ENCODE assay signal across 23 mouse cellular contexts in the genomic region with DNA sequence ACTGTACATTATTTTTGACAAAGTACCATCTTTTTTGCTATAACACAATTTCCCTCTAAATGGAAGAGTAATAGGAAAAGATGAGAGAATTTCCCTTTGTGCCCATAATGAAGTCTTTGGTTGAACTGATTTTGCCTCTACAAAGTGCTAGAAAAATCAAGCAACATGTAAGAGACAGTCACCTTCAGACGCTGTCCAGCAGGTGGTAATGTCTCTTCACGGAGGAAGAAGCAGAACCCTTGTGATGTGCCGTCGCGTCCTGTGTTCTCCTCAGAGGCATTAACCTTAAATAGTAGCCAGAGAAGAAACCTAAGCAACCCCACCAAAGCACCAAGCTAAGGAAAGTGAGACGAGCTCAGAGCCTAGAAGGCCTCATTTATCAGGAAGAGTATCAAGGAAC.
A peak's percentile ranks its signal among the peaks of the same experiment; 100 is the strongest.
DNase-seq lines count a peak whose midpoint lies in the region; ATAC-seq and TF ChIP-seq lines count a peak whose summit lies in the region.
"Had no signal": no experiment of that assay in that cellular context is flagged by ENCODE, and none has a peak within 500 bp of the region (broad histone marks: within the 10 kb centered on the region; RNA-seq: fewer than 3 reads in every experiment).

No protein-coding gene starts in this region.

- no peak for ATAC-seq in heart, postnatal 0 days (ENCODE audit: insufficient read depth, low read depth)
- no peak for ATAC-seq in midbrain, embryonic 14.5 days (ENCODE audit: low FRiP score, low TSS enrichment)
- no peak for ATAC-seq in midbrain, embryonic 13.5 days
- ATAC-seq in megakaryocyte progenitor cell, adult 5-6 weeks (replicated peaks; ENCODE audit: poor library complexity), result no peak
- ATAC-seq: CD4-positive, CD25-positive, alpha-beta regulatory T cell, adult 4 months; forebrain, embryonic 16.5 days; hindbrain, embryonic 16.5 days had no signal

- no peaks in the 10 kb centered on the region for H3K36me3 ChIP-seq in heart, postnatal 0 days (replicated peaks; ENCODE audit: control insufficient read depth, insufficient read depth, low read length)
- H3K36me3 ChIP-seq in midbrain, embryonic 14.5 days (ENCODE audit: control insufficient read depth, insufficient read depth, low read length), result no peaks in the 10 kb centered on the region
- no peaks in the 10 kb centered on the region for H3K36me3 ChIP-seq in midbrain, embryonic 13.5 days
- H3K36me3 ChIP-seq: kidney, embryonic 15.5 days; liver, embryonic 15.5 days; midbrain, embryonic 10.5 days had no signal

- 67% methylated on average over 6 of the region's 6 CpGs for WGBS in cerebellum, adult 2 months
- WGBS in heart, postnatal 0 days, result 58% methylated on average over 6 of the region's 6 CpGs
- WGBS in midbrain, embryonic 14.5 days, result 79% methylated on average over 6 of the region's 6 CpGs
- 81% methylated on average over 6 of the region's 6 CpGs for WGBS in midbrain, embryonic 13.5 days

- peak; percentile 31; the same call in 1 of the 2 replicates for TF ChIP-seq CTCF in cerebellum, adult 2 months (IDR thresholded peaks at IDR 0.05; ENCODE audit: borderline replicate concordance, insufficient read depth, low read depth, low read length)
- peak; percentile 29 for TF ChIP-seq CTCF in heart, postnatal 0 days (IDR thresholded peaks at IDR 0.05; ENCODE audit: low read depth)

- DNase-seq in cerebellum, adult 2 months, result peak in 1 of 2 experiments; percentile 20
- no peak for DNase-seq in cerebellum, postnatal 10 days
- DNase-seq in heart, postnatal 0 days (ENCODE audit: low spot score), result no peak
- DNase-seq in heart, adult 9 months (ENCODE audit: low spot score in 2 of 2), result no peak
- DNase-seq in midbrain, embryonic 14.5 days, result peak; percentile 13
- DNase-seq: adrenal gland, adult 2 months; cerebellum, postnatal 36 days; gastrocnemius, postnatal 25 days; heart, adult 2 months; kidney, adult 11 months; left cerebral cortex, postnatal 4 days; liver; right cerebral cortex, postnatal 25 days; spleen, adult 18-20 months had no signal

- no peak for TF ChIP-seq EP300 in heart, postnatal 0 days (IDR thresholded peaks at IDR 0.05; ENCODE audit: low read depth)

- no peak overlapping the region for H3K9ac ChIP-seq in heart, postnatal 0 days (replicated peaks; ENCODE audit: low read depth, low read length)
- H3K9ac ChIP-seq in midbrain, embryonic 14.5 days (replicated peaks; ENCODE audit: low read length), result no peak overlapping the region
- H3K9ac ChIP-seq in midbrain, embryonic 13.5 days (replicated peaks), result no peak overlapping the region
- H3K9ac ChIP-seq: kidney, embryonic 15.5 days; liver, embryonic 15.5 days had no signal

- no peaks in the 10 kb centered on the region for H3K4me1 ChIP-seq in cerebellum, adult 2 months (ENCODE audit: control insufficient read depth, insufficient read depth, low read length)
- no peaks in the 10 kb centered on the region for H3K4me1 ChIP-seq in heart, postnatal 0 days (ENCODE audit: control insufficient read depth, insufficient read depth)
- H3K4me1 ChIP-seq in midbrain, embryonic 14.5 days (ENCODE audit: control insufficient read depth, insufficient read depth, low read length), result no peaks in the 10 kb centered on the region
- H3K4me1 ChIP-seq in midbrain, embryonic 13.5 days (replicated peaks), result no peaks in the 10 kb centered on the region
- H3K4me1 ChIP-seq: kidney, embryonic 15.5 days; liver, embryonic 15.5 days; midbrain, embryonic 10.5 days had no signal

- no peak overlapping the region for H3K27ac ChIP-seq in cerebellum, adult 2 months (ENCODE audit: insufficient read depth, low read length)
- no peak overlapping the region for H3K27ac ChIP-seq in heart, postnatal 0 days (ENCODE audit: low read depth)
- no peak overlapping the region for H3K27ac ChIP-seq in midbrain, embryonic 14.5 days (replicated peaks; ENCODE audit: low read depth, low read length)
- no peak overlapping the region for H3K27ac ChIP-seq in midbrain, embryonic 13.5 days
- H3K27ac ChIP-seq: heart, adult 2 months; kidney, embryonic 15.5 days; liver, embryonic 15.5 days; macrophage; midbrain, embryonic 10.5 days had no signal

- H3K27me3 ChIP-seq in cerebellum, adult 2 months (ENCODE audit: control insufficient read depth, insufficient read depth, low read length), result no peaks in the 10 kb centered on the region
- no peaks in the 10 kb centered on the region for H3K27me3 ChIP-seq in heart, postnatal 0 days (ENCODE audit: control insufficient read depth, insufficient read depth, low read length)
- no peaks in the 10 kb centered on the region for H3K27me3 ChIP-seq in midbrain, embryonic 14.5 days (ENCODE audit: control insufficient read depth, insufficient read depth, low read length)
- H3K27me3 ChIP-seq in midbrain, embryonic 13.5 days, result no peaks in the 10 kb centered on the region
- H3K27me3 ChIP-seq: kidney, embryonic 15.5 days; liver, embryonic 15.5 days had no signal

- no peak overlapping the region for H3K4me3 ChIP-seq in cerebellum, adult 2 months (replicated peaks; ENCODE audit: insufficient read depth, low read depth, low read length)
- H3K4me3 ChIP-seq in heart, postnatal 0 days (ENCODE audit: low read depth, low read length), result no peak overlapping the region
- H3K4me3 ChIP-seq in midbrain, embryonic 14.5 days (replicated peaks; ENCODE audit: low read depth, low read length), result no peak overlapping the region
- no peak overlapping the region for H3K4me3 ChIP-seq in midbrain, embryonic 13.5 days (replicated peaks)
- H3K4me3 ChIP-seq: heart, adult 2 months; kidney, embryonic 15.5 days; liver, embryonic 15.5 days; midbrain, embryonic 10.5 days had no signal

- no peak overlapping the region for H3K4me2 ChIP-seq in heart, postnatal 0 days (ENCODE audit: low read depth, low read length)
- no peak overlapping the region for H3K4me2 ChIP-seq in midbrain, embryonic 14.5 days (ENCODE audit: low read length)
- no peak overlapping the region for H3K4me2 ChIP-seq in midbrain, embryonic 13.5 days (replicated peaks)
- H3K4me2 ChIP-seq: kidney, embryonic 15.5 days; liver, embryonic 15.5 days had no signal

- no peaks in the 10 kb centered on the region for H3K9me3 ChIP-seq in heart, postnatal 0 days (replicated peaks; ENCODE audit: control insufficient read depth, low read length)
- peaks cover 8% of the 10 kb centered on the region; the same call in 1 of the 2 replicates for H3K9me3 ChIP-seq in midbrain, embryonic 14.5 days (ENCODE audit: control insufficient read depth, low read length)
- peaks cover 6% of the 10 kb centered on the region; the same call in 1 of the 2 replicates for H3K9me3 ChIP-seq in midbrain, embryonic 13.5 days
- H3K9me3 ChIP-seq: liver, embryonic 15.5 days had no signal

- TF ChIP-seq POLR2A in cerebellum, adult 2 months (IDR thresholded peaks at IDR 0.05; ENCODE audit: borderline replicate concordance, insufficient read depth, low read length), result no peak
